Mouse (Mus musculus) left cerebral cortex, adult 2 months (tissue): Measurements from ENCODE around the gene Cd274. TPM values are rescaled to one million over a fixed set of nuclear protein-coding genes. Genes with fewer than 3 reads are reported as not detected.

Source experiments
- DNase-seq, 2 experiments: peaks; one replicate each; pipeline ENCODE4 v3.0.0; 2021 to 2022; ENCODE audit warnings: low spot score in 2 of 2, mixed read lengths in 1 of 2; ENCODE audit errors: extremely low spot score in 1 of 2
- H3K27ac ChIP-seq: fragments of 200-600 bp; 2 replicates; pipeline ENCODE4 v1.8.1; 2022
- H3K4me3 ChIP-seq: fragments of 200-600 bp; 2 replicates; pipeline ENCODE4 v1.8.1; 2022
- CTCF ChIP-seq: fragments of 200-600 bp; IDR thresholded peaks from 2 replicates; pipeline ENCODE4 v1.8.1; 2022; ENCODE audit warnings: antibody characterized with exemption, mild to moderate bottlenecking, moderate library complexity
- intact Hi-C: fragments of 180-260 bp; cut with DNase I; formaldehyde crosslinking; loops from one replicate; pipeline ENCODE4 v1.15.1; 2025
- total RNA-seq, 2 experiments: library from RNA; stranded (reverse); gene quantifications; 2 replicates each; pipeline ENCODE4 v1.2.3; 2021

Gene Cd274
- total RNA-seq, 2 experiments from 2014 or later: 0.89 to 1.3 TPM

DNA sequence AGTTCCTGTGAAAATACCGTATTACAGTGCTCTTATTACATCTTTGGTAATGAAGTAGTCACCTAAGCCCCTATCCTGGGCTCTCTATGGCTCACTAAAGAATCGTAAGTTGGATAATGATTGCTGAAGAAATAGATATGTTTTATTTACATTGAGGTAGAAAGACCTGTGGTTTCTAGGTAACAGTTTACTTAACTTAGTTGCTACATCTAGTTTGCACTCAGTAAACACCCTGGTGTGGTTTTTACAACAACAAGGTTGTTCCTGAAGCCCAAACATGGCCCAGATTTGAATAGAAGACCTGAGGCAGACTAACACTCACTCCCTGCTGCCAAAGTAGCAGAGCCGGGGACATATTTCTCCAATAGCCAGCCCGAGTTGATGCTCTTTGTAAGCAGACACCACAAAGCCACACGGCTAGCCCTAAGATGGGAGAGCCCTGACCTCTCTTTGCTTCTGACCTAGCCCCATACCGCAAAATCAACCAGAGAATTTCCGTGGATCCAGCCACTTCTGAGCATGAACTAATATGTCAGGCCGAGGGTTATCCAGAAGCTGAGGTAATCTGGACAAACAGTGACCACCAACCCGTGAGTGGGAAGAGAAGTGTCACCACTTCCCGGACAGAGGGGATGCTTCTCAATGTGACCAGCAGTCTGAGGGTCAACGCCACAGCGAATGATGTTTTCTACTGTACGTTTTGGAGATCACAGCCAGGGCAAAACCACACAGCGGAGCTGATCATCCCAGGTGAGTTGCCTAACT lies 12.8 kb downstream of the Cd274 start:
- no peak overlapping the region for H3K4me3 ChIP-seq
- intact Hi-C loops: no loop called here
- no peak overlapping the region for H3K27ac ChIP-seq
- DNase-seq: no peak
- no peak for TF ChIP-seq CTCF

DNA sequence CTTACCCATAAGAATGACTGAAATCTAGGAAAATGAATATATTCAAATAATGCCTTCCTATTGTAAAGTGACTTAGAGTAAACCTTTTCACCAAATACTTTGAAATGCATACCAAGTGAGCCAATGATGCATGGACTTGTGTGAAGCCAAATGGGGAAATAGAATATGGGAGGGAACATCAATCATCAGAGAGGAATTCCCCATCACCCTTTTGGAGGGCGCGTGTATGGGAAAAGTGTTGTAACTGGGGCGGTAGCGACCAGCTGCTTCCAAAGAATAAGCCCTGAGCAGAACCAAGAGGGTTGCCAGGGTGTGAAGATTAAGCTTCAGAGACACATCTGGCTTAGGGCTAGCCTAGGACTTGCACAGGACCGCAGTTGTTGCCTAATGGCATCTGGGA lies 16.1 kb downstream of the Cd274 start:
- intact Hi-C loops: no loop called here
- Histone ChIP-seq H3K27ac (no peak overlapping the region), H3K4me3 (no peak overlapping the region)
- DNase-seq: no peak
- TF ChIP-seq CTCF: no peak

DNA sequence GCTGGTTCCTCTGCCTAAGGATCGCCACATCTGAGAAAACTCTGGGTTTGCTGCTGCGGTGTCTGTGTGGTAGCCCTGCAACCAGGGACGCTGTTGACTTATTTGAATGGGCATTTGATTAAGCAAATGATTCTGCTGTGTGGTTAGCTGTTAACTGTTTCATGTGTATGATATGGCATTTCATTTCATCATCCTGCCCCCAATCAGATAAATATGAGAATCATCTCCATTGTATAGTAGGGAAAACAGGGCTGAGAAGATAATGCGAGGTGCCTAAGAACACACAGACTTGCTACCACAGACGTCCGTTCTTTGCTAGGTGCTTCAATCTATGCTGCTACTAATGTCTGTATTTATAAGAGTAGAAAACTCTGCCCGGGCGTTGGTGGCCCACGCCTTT lies 17.2 kb downstream of the Cd274 start:
- Histone ChIP-seq H3K27ac (no peak overlapping the region), H3K4me3 (no peak overlapping the region)
- intact Hi-C loops: no loop called here
- no peak for TF ChIP-seq CTCF
- DNase-seq: no peak

GRCm38 (mm10) chr19:29384994-29385393 lies 17.7 kb downstream of the Cd274 start:
- no peak for DNase-seq
- TF ChIP-seq CTCF: no peak
- Histone ChIP-seq H3K27ac (no peak overlapping the region), H3K4me3 (no peak overlapping the region)
- intact Hi-C loops: no loop called here

- intact Hi-C loops: no loop called here
- no peak for DNase-seq
- no peak overlapping the region for H3K4me3 ChIP-seq
- H3K27ac ChIP-seq: no peak overlapping the region
- TF ChIP-seq CTCF: no peak
These were observed 18.6 kb downstream of the Cd274 start for GRCm38 (mm10) chr19:29385822-29386221.

GRCm38 (mm10) chr19:29388818-29389217 lies 21.6 kb downstream of the Cd274 start:
- DNase-seq: no peak
- intact Hi-C loops: no loop called here

DNA sequence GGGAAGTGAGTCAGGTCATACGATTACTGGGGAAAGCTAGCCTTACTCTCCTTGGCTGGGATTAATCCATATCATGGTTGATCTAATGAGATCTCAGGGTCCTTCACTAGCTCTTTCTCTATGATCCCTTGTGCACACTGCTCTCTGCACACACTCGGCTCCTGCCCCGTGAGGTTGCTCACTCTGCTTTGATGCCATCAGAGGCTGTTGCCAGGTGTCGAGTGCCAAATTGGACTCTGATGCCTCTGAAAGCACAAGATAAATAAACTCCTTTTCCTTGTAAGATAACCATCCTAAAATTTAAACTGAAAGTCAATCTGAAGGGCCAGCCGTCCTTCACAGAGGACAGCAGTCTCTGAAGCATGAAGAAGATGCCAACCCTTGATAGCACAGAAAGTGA lies 23.2 kb downstream of the Cd274 start:
- no peak for TF ChIP-seq CTCF
- Histone ChIP-seq H3K27ac (no peak overlapping the region), H3K4me3 (no peak overlapping the region)
- no peak for DNase-seq
- intact Hi-C loops: no loop called here

More at GRCm38 (mm10) chr19:29388818-29389217, 21.6 kb downstream of the Cd274 start:
- Histone ChIP-seq H3K27ac (no peak overlapping the region), H3K4me3 (no peak overlapping the region)
- no peak for TF ChIP-seq CTCF

DNA sequence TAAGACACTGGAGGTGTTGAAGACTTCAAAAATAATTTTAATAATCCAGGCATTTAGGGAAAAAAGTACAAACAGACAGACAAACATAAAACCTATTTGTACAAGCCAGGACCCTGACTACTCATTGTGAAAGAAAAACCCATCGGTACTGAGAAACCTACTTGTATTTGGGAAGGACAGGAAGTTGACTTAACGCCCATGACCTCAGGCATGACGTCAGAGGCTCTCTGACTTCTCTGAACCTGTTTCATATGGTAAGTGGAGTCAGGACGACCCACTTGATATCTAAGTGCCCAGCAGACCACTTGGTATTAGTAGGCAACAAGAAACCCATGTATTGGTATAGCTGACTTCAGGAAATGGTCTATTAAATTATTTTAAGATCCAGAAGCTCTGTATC lies 24.0 kb downstream of the Cd274 start:
- DNase-seq: no peak
- intact Hi-C loops: no loop called here
- H3K27ac ChIP-seq: no peak overlapping the region
- H3K4me3 ChIP-seq: no peak overlapping the region
- TF ChIP-seq CTCF: no peak

DNA sequence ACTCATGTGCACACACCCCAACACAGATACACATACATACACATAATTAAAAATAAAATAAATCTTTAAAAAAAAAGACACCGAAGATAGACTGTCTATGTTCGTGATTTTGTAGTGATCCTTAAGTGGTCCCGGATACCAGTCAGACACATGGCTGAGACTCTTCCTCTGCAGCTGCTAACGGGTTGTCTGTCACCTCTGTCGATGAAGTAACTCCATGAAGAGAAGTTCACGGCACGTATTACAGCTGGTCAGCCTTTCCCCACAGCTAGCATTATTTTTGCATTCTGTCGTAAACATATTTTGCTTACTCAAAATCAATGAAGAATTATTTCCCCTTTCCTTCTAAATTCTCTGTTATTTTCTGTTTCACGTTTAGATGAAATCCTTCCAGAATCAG lies 26.1 kb downstream of the Cd274 start:
- Histone ChIP-seq H3K4me3 (no peak overlapping the region), H3K27ac (no peak overlapping the region)
- intact Hi-C loops: no loop called here
- no peak for DNase-seq
- no peak for TF ChIP-seq CTCF

GRCm38 (mm10) chr19:29394721-29395120 lies 27.5 kb downstream of the Cd274 start:
- no peak overlapping the region for H3K27ac ChIP-seq
- DNase-seq: no peak
- TF ChIP-seq CTCF: no peak
- intact Hi-C loops: no loop called here
- no peak overlapping the region for H3K4me3 ChIP-seq

DNA sequence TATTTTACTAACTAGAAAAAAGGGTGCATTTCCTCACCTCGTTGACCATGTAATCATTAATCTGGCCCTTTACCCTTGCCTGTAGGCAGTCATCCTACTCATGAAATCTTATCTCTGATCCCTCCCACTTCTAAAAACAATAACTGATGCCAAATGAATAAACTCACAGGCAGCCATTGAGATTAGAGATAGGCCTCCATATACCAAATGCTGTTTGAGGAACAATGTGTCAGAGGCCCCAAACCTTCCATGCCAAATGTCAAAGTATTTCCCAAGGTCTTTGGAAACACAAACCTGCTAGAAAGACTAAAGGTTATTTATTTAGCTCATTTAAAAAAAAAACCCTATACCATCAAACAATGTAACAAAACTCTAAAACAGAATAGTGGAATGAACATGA lies 29.1 kb downstream of the Cd274 start:
- intact Hi-C loops: no loop called here

GRCm38 (mm10) chr19:29399786-29400185 lies 32.5 kb downstream of the Cd274 start:
- no peak for TF ChIP-seq CTCF
- Histone ChIP-seq H3K27ac (no peak overlapping the region), H3K4me3 (no peak overlapping the region)
- intact Hi-C loops: no loop called here
- DNase-seq: no peak

More for the DNA sequence above, 29.1 kb downstream of the Cd274 start:
- Histone ChIP-seq H3K4me3 (no peak overlapping the region), H3K27ac (no peak overlapping the region)
- no peak for TF ChIP-seq CTCF
- no peak for DNase-seq

DNA sequence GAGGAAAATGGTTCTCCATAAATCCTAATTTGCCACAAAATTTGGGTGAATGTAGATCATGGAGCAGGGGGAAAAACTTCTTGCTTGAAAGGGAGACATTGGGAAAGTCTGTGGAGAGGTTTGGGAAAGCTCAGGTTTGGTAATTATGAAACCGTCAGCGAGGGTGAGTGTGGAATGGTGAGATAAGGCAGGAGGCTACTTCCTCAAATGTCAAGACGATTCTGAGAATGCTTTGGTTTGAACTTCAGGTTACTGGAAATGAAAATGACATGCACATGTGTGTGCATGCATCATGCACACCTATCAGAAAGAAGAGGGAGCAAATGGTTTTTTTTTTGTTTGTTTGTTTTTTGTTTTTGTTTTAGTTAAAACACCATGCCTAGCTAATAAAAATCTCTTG lies 33.2 kb downstream of the Cd274 start:
- no peak for TF ChIP-seq CTCF
- Histone ChIP-seq H3K27ac (no peak overlapping the region), H3K4me3 (no peak overlapping the region)
- DNase-seq: no peak
- intact Hi-C loops: no loop called here
